Mouse (Mus musculus) cerebellum, adult 18-20 months (tissue): ENCODE measurements around the gene Ttc25.
"Not testable (repeated sequence)": the region's sequence is repeated elsewhere in the genome, so short reads cannot be mapped to it uniquely, and the experiment has no call there.

Experiments used
- DNase-seq, 2 experiments: peaks; one replicate each; pipeline ENCODE4 v3.0.0; 2021

Ttc25 gene

GRCm38 (mm10) chr11:100533871-100534270, 11.5 kb upstream of the Ttc25 start:
- no peak for DNase-seq

GRCm38 (mm10) chr11:100534411-100534810, 11.0 kb upstream of the Ttc25 start:
- not testable (repeated sequence) for DNase-seq

- not testable (repeated sequence) for DNase-seq
These were observed 10.6 kb upstream of the Ttc25 start for GRCm38 (mm10) chr11:100534821-100535220.

- DNase-seq: no peak
These were observed 9.4 kb upstream of the Ttc25 start for GRCm38 (mm10) chr11:100535996-100536395.

GRCm38 (mm10) chr11:100536466-100536865, 8.9 kb upstream of the Ttc25 start:
- no peak for DNase-seq

GRCm38 (mm10) chr11:100540966-100541365, 4.4 kb upstream of the Ttc25 start:
- DNase-seq: no peak

GRCm38 (mm10) chr11:100541577-100541976, 3.8 kb upstream of the Ttc25 start:
- DNase-seq: no peak

- no peak for DNase-seq
These were observed 309 bp downstream of the Ttc25 start for GRCm38 (mm10) chr11:100545746-100546085.

- DNase-seq: no peak
These were observed 1.5 kb downstream of the Ttc25 start for GRCm38 (mm10) chr11:100546955-100547354.

- no peak for DNase-seq
These were observed 2.7 kb downstream of the Ttc25 start for GRCm38 (mm10) chr11:100548141-100548540.

GRCm38 (mm10) chr11:100549466-100549865, 4.1 kb downstream of the Ttc25 start:
- DNase-seq: no peak

- DNase-seq: no peak
These were observed 4.7 kb downstream of the Ttc25 start for GRCm38 (mm10) chr11:100550101-100550500.

GRCm38 (mm10) chr11:100552842-100553241, 7.4 kb downstream of the Ttc25 start:
- DNase-seq: no peak

- peak; percentile 63 to 68 for DNase-seq
These were observed 10.2 kb downstream of the Ttc25 start for GRCm38 (mm10) chr11:100555583-100555982.

GRCm38 (mm10) chr11:100557563-100557962, 12.2 kb downstream of the Ttc25 start:
- DNase-seq: no peak

- DNase-seq: no peak
These were observed 14.1 kb downstream of the Ttc25 start for GRCm38 (mm10) chr11:100559476-100559875.

GRCm38 (mm10) chr11:100561748-100562147, 16.3 kb downstream of the Ttc25 start:
- DNase-seq: no peak

GRCm38 (mm10) chr11:100564297-100564696, 18.9 kb downstream of the Ttc25 start:
- DNase-seq: peak in 1 of 2 experiments; percentile 21

GRCm38 (mm10) chr11:100564703-100565102, 19.3 kb downstream of the Ttc25 start:
- no peak for DNase-seq

- DNase-seq: no peak
These were observed 21.8 kb downstream of the Ttc25 start for GRCm38 (mm10) chr11:100567229-100567628.

GRCm38 (mm10) chr11:100567815-100568245, 22.4 kb downstream of the Ttc25 start:
- no peak for DNase-seq

- no peak for DNase-seq
These were observed 23.3 kb downstream of the Ttc25 start for GRCm38 (mm10) chr11:100568692-100569091.

GRCm38 (mm10) chr11:100569789-100570188, 24.4 kb downstream of the Ttc25 start:
- no peak for DNase-seq

- peak; percentile 83 to 86 for DNase-seq
These were observed 25.2 kb downstream of the Ttc25 start for GRCm38 (mm10) chr11:100570430-100571201.

- DNase-seq: peak; percentile 46 to 59
These were observed 25.8 kb downstream of the Ttc25 start for GRCm38 (mm10) chr11:100571202-100571567.
